Mouse (Mus musculus): ENCODE measurements around the gene Vmn2r91. TPM values are rescaled to one million over a fixed set of nuclear protein-coding genes. Genes with fewer than 3 reads are reported as not detected.
"Not testable (repeated sequence)": the region's sequence is repeated elsewhere in the genome, so short reads cannot be mapped to it uniquely, and the experiment has no call there.

Vmn2r91 gene
- not detected in 2 replicates for polyA plus RNA-seq (2012; rRNA removed)

DNA sequence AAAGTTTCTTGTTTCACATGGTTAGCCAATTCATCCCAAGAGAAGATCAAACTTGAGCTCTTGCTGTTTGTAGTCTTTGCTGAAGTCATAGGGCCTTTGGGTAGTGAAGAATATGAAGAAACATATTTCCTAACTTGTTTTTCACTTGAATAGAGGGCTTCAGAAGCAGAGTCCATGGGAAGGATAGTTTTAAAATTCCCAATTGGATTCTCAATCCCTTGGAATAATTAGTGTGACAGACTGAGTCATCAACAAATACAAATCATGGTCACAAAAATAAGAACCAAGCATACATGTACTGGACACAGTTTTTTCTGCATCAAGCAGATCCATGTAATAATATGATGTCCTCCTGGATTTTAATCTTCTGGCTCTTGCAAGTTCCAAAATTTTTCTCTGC lies at the start of gene Vmn2r91:
Gene Vmn2r91, plus strand, starts transcription at position 301 of the 400 bp plus-strand sequence.
- DNase-seq (ENCODE audit: low read depth) = not testable (repeated sequence)

DNA sequence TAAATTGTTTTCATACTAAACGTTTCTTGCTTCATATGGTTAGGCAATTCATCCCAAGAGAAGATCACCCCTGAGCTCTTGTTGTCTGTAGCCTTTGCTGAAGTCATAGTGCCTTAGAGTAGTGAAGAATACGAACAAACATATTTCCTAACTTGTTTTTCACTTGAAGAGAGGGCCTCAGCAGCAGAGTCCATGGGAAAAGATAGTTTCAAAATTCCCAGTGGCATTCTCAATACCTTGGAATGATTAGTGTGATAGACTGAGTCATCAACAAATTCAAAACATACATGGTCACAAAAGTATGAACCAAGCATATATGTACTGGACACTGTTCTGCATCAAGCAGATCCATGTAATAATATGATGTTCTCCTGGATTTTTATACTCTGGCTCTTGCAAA lies 35.7 kb upstream of the Vmn2r91 start, which contains the start of gene Vmn2r124:
Gene Vmn2r124, plus strand, starts transcription at position 301 of the 400 bp plus-strand sequence.
- DNase-seq (ENCODE audit: low read depth) = no peak

DNA sequence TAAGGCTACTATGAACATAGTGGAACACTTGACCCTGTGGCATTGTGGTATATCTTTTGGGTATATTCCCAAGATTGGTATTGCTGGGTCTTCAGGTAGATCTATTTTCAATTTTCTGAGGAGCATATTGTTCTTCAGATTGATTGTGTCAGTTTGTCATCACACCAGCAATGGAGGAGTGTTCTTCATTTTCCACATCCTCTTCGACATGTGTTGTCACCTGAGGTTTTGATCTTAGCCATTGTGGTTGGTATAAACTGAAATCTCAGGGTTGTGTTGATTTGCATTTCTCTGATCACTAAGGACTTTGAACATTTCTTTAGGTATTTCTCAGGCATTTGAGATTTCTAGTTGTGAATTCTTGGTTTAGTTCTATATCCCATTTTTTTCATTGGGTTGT lies 10.8 kb downstream of the Vmn2r91 start:
- not testable (repeated sequence) for DNase-seq (ENCODE audit: low read depth)

DNA sequence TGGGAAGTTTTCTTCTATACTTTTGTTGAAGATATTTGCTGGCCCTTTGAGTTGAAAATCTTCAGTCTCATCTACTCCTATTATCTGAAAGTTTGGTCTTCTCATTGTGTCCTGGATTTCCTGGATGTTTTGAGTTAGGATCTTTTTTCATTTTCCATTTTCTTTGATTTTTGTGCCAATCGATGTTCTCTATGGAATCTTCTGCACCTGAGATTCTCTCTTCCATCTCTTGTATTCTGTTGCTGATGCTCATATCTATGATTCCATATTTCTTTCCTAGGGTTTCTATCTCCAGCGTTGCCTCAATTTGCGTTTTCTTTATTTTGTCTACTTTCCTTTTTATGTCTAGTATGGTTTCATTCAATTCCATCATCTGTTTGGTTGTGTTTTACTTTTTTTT lies 17.4 kb downstream of the Vmn2r91 start:
- DNase-seq (ENCODE audit: low read depth) = not testable (repeated sequence)

DNA sequence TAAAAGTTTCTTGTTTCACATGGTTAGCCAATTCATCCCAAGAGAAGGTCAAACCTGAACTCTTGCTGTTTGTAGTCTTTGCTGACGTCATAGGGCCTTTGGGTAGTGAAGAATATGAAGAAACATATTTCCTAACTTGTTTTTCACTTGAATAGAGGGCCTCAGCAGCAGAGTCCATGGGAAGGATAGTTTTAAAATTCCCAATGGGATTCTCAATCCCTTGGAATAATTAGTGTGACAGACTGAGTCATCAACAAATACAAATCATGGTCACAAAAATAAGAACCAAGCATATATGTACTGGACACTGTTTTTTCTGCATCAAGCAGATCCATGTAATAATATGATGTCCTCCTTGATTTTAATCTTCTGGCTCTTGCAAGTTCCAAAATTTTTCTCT lies 66.8 kb downstream of the Vmn2r91 start, which contains the start of gene Vmn2r92:
Gene Vmn2r92, plus strand, starts transcription at position 301 of the 400 bp plus-strand sequence.
- not testable (repeated sequence) for DNase-seq (ENCODE audit: low read depth)

DNA sequence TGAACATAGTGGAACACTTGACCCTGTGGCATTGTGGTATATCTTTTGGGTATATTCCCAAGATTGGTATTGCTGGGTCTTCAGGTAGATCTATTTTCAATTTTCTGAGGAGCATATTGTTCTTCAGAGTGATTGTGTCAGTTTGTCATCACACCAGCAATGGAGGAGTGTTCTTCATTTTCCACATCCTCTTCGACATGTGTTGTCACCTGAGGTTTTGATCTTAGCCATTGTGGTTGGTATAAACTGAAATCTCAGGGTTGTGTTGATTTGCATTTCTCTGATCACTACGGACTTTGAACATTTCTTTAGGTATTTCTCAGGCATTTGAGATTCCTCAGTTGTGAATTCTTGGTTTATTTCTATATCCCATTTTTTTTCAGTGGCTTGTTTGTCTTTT lies 76.4 kb downstream of the Vmn2r91 start:
- DNase-seq (ENCODE audit: low read depth) = not testable (repeated sequence)

Other genes starting within 250 kb of the Vmn2r91 start
- gene Has1, start 229.8 kb upstream of the Vmn2r91 start, polyA plus RNA-seq (2012; rRNA removed) = 0.32 and 0.92 TPM in 2 replicates
- 0.41 and 0.69 TPM in 2 replicates for gene Fpr1, start 201.1 kb upstream of the Vmn2r91 start, polyA plus RNA-seq (2012; rRNA removed)
- gene Fpr2, start 197.2 kb upstream of the Vmn2r91 start, polyA plus RNA-seq (2012; rRNA removed) = 0.23 and 0.34 TPM in 2 replicates
- not detected in 2 replicates for gene Fpr3, start 197.2 kb upstream of the Vmn2r91 start, polyA plus RNA-seq (2012; rRNA removed)
- gene Fpr-rs4, start 63.3 kb upstream of the Vmn2r91 start, polyA plus RNA-seq (2012; rRNA removed) = not detected in 2 replicates
- not detected in 2 replicates for gene Vmn2r124, start 35.6 kb upstream of the Vmn2r91 start, polyA plus RNA-seq (2012; rRNA removed)
- gene Vmn2r92, start 66.9 kb downstream of the Vmn2r91 start, polyA plus RNA-seq (2012; rRNA removed) = not detected in 2 replicates
- not detected in 2 replicates for gene Vmn2r94, start 192.7 kb downstream of the Vmn2r91 start, polyA plus RNA-seq (2012; rRNA removed)
- gene Vmn2r93, start 213.1 kb downstream of the Vmn2r91 start, polyA plus RNA-seq (2012; rRNA removed) = not detected in 2 replicates